Mouse (Mus musculus): ENCODE results near the gene Sall4.

GRCm38 (mm10) chr2:168721313-168721712 is 46.4 kb downstream of the Sall4 start:
- TF ChIP-seq CTCF (IDR thresholded peaks at IDR 0.05): no peak
- TF ChIP-seq EP300 (IDR thresholded peaks at IDR 0.05): no peak
